Mouse (Mus musculus): ENCODE measurements around the gene Olfr183.
"Not testable (repeated sequence)": the region's sequence is repeated elsewhere in the genome, so short reads cannot be mapped to it uniquely, and the experiment has no call there.

Olfr183 gene

GRCm38 (mm10) chr16:58995057-58995456 is at the start of gene Olfr183:
Gene Olfr183, plus strand, starts transcription at chr16:58995357.
- no peak for DNase-seq

- DNase-seq = no peak
These were observed 12.0 kb downstream of the Olfr183 start for GRCm38 (mm10) chr16:59007146-59007545.

GRCm38 (mm10) chr16:59013357-59014018 is 18.3 kb downstream of the Olfr183 start:
- DNase-seq = no peak

- no peak for DNase-seq
These were observed 35.0 kb downstream of the Olfr183 start, which contains the start of gene Olfr186 for GRCm38 (mm10) chr16:59030191-59030590. Gene Olfr186, minus strand, starts transcription at chr16:59030291.

GRCm38 (mm10) chr16:59039710-59040109 is 44.6 kb downstream of the Olfr183 start, which contains the start of gene Olfr187:
Gene Olfr187, minus strand, starts transcription at chr16:59039767.
- DNase-seq = no peak

GRCm38 (mm10) chr16:59045835-59046234 is 50.7 kb downstream of the Olfr183 start:
- no peak for DNase-seq

- no peak for DNase-seq
These were observed 52.4 kb downstream of the Olfr183 start for GRCm38 (mm10) chr16:59047579-59047978.

GRCm38 (mm10) chr16:59048860-59049259 is 53.7 kb downstream of the Olfr183 start:
- no peak for DNase-seq

GRCm38 (mm10) chr16:59049286-59049685 is 54.1 kb downstream of the Olfr183 start:
- DNase-seq = not testable (repeated sequence)

Data from thymus, postnatal 14 days (tissue).